Mouse (Mus musculus) hindbrain, embryonic 13.5 days (tissue): ENCODE data around the gene Upk1a. TPM values are rescaled to one million over a fixed set of nuclear protein-coding genes. Genes with fewer than 3 reads are reported as not detected.

Experiments used
- ATAC-seq: fragments of 200-750 bp; cut with Nextera tagmentation; 2 replicates; pipeline ENCODE4 v1.8.0; 2017; ENCODE audit warnings: moderate TSS enrichment; ENCODE audit not compliant: low FRiP score
- H3K27ac ChIP-seq: fragments of 300-500 bp; sonication (generic); 2 replicates; pipeline ENCODE4 v1.5.1; 2015; ENCODE audit warnings: inconsistent platforms, mild to moderate bottlenecking, moderate library complexity
- H3K27me3 ChIP-seq: fragments of 300-500 bp; sonication (generic); 2 replicates; pipeline ENCODE4 v1.6.1; 2015; ENCODE audit warnings: mild to moderate bottlenecking, inconsistent platforms
- H3K36me3 ChIP-seq: fragments of 300-500 bp; sonication (generic); 2 replicates; pipeline ENCODE4 v1.6.1; 2015; ENCODE audit warnings: mild to moderate bottlenecking, inconsistent platforms
- H3K4me1 ChIP-seq: fragments of 300-500 bp; sonication (generic); replicated peaks from 2 replicates; pipeline ENCODE4 v1.6.1; 2015; ENCODE audit warnings: inconsistent platforms
- H3K4me2 ChIP-seq: fragments of 300-500 bp; sonication (generic); 2 replicates; pipeline ENCODE4 v1.6.1; 2015; ENCODE audit warnings: inconsistent platforms, mild to moderate bottlenecking, moderate library complexity
- H3K4me3 ChIP-seq: fragments of 300-500 bp; sonication (generic); 2 replicates; pipeline ENCODE4 v1.5.1; 2015; ENCODE audit warnings: mild to moderate bottlenecking, inconsistent platforms
- H3K9ac ChIP-seq: fragments of 300-500 bp; sonication (generic); 2 replicates; pipeline ENCODE4 v1.6.1; 2015; ENCODE audit warnings: mild to moderate bottlenecking, inconsistent platforms
- H3K9me3 ChIP-seq: fragments of 300-500 bp; sonication (generic); 2 replicates; pipeline ENCODE4 v1.6.1; 2016; ENCODE audit warnings: inconsistent platforms
- WGBS: fragments of 180-500 bp; shearing (Covaris S2); methylation state at CpG from one replicate; pipeline ENCODE4 v1.1.7; 2015; 5-methylcytosine and 5-hydroxymethylcytosine counted together
- polyA plus RNA-seq: library from polyadenylated mRNA; unstranded; fragments of >200 nt; fragmentation: Nextera tagmentation; extraction: Ambion mirVana; gene quantifications from 2 replicates; pipeline ENCODE4 v1.2.1, GENCODE M21; 2015

Upk1a gene
- polyA plus RNA-seq, 1 experiment from 2014 or later = 0.49 TPM

DNA sequence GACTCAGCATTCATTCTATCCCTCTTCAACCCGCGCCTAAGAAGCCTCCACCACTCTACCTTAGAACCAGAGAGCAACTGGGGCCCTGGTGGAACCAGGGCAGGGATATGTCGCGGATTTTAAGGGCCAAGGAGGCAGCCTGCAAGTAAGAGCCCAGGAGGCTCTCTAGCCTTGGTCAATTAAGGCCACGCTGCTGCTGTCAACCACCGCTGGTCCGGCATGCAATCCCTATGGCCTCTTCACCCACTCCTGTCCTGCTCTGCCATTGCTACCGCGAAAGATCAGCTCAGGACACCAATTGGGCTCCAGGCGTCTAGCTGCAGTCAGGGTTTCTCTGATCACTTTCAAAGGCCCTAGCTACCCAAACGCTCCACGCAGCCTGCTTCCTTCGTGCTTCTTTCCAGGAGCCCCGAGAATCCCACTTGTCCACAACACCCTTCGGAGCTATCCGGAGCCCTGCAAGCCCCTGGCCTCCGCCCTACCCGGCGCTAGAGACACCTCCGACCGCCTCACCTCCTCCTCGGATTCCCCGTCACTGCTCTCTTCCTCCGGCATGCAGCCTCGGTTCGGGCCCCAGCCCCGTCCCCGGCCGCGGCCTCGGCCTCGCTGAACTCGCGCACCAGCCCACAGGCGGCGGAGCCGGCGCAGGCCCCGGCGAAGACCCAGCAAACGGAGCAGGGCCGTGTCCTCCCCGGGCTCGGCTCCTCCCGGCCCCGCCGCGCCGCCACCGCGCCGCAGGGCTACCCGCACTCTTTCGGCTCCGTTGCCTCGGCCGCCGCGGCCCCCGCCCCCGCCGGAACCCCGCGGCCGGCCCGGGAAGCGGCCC, 24.6 kb downstream of the Upk1a start:
- under 1% methylated on average over 66 of the region's 67 CpGs for WGBS

GRCm38 (mm10) chr7:30586455-30587020, 26.1 kb downstream of the Upk1a start:
- Histone ChIP-seq H3K27me3 (no peaks in the 10 kb centered on the region), H3K9ac (peak overlapping the region; percentile 99), H3K4me2 (peak overlapping the region; percentile 89), H3K9me3 (no peaks in the 10 kb centered on the region), H3K36me3 (peaks cover 53% of the 10 kb centered on the region), H3K4me1 (peaks cover 29% of the 10 kb centered on the region), H3K4me3 (peak overlapping the region; percentile 97), H3K27ac (no peak overlapping the region)
- ATAC-seq = no peak
- 88% methylated on average over 28 of the region's 28 CpGs for WGBS

More for the DNA sequence above, 24.6 kb downstream of the Upk1a start:
- Histone ChIP-seq H3K9me3 (no peaks in the 10 kb centered on the region), H3K36me3 (peaks cover 38% of the 10 kb centered on the region), H3K4me2 (peak overlapping the region; percentile 89), H3K27ac (peak overlapping the region; percentile 97), H3K9ac (peak overlapping the region; percentile 99), H3K4me3 (peak overlapping the region; percentile 97), H3K27me3 (no peaks in the 10 kb centered on the region; the same call in 1 of the 2 replicates), H3K4me1 (peaks cover 29% of the 10 kb centered on the region)
- ATAC-seq = peak; percentile 58

DNA sequence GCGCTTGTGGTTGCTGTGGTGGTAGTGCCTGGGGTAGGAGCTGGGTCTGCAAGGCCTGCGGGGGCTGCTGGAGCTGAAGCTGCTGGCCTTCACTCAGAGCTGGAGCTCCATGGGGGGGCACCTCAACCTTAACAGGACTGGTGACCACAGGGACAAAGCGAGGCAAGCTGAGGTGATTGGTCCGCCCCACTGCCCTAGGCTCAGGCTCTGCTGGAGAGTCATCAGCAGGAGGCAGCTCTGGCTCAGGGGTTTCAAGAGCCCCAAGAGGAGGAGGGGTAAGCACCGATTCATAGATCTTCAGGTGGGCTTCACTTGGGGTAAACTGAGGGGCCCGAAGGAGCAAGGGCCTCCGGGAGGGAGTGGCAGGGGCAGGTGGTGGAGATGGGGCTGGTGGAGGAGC, 27.5 kb downstream of the Upk1a start:
- no peaks in the 10 kb centered on the region for H3K27me3 ChIP-seq
- ATAC-seq = no peak
- 94% methylated on average over 7 of the region's 7 CpGs for WGBS
- H3K4me3 ChIP-seq = no peak overlapping the region
- H3K36me3 ChIP-seq = peaks cover 67% of the 10 kb centered on the region
- H3K9ac ChIP-seq = no peak overlapping the region
- peaks cover 27% of the 10 kb centered on the region for H3K4me1 ChIP-seq
- no peak overlapping the region for H3K27ac ChIP-seq
- H3K9me3 ChIP-seq = no peaks in the 10 kb centered on the region
- H3K4me2 ChIP-seq = no peak overlapping the region

DNA sequence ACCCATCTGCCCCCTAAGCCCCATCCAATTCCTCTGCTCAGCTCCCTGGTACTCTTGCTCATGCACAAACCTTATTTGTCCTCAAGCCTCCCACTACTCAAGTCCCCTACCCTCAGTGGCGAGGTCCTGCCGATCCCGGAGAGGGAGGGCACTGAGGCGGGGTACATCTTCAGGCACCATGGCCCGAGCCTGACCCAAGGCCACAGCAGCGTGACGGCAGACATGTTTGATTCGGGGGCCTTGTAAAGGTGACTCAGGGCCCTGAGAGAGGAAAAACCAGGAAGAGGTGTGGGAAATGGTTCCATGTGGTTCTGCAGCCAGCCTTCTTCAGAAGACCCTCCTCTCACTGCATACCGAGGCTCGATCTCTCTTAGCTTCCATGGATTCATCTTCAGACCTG, 28.3 kb downstream of the Upk1a start:
- WGBS = 93% methylated on average over 10 of the region's 10 CpGs
- ATAC-seq = no peak
- Histone ChIP-seq H3K4me2 (no peak overlapping the region), H3K36me3 (peaks cover 75% of the 10 kb centered on the region), H3K27ac (no peak overlapping the region), H3K27me3 (no peaks in the 10 kb centered on the region), H3K4me1 (peaks cover 20% of the 10 kb centered on the region), H3K9me3 (no peaks in the 10 kb centered on the region), H3K9ac (no peak overlapping the region), H3K4me3 (no peak overlapping the region)

DNA sequence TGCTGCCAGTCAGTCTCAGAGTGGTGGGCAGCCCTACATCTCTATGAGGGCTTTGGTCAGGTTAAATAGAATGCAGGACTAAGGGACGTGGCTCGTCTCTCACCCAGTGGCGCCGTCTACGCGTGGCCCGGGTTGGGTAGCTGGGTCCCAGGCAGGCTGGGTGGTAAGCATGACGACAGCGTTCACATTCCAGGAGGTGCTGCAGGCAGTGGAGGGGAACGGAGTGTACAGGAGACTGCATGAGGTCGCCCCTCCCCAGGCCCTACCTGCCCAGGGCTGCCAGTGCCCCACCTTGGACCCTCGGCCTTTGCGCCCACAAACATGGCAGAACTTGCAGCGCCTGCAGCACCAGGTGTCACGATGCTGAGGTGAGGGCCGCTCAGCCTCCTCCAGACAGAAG, 31.1 kb downstream of the Upk1a start:
- 95% methylated on average over 16 of the region's 16 CpGs for WGBS
- ATAC-seq = no peak
- Histone ChIP-seq H3K4me2 (no peak overlapping the region), H3K27ac (no peak overlapping the region), H3K9ac (no peak overlapping the region), H3K4me3 (no peak overlapping the region), H3K4me1 (peaks cover 7% of the 10 kb centered on the region), H3K27me3 (no peaks in the 10 kb centered on the region), H3K36me3 (peaks cover 100% of the 10 kb centered on the region), H3K9me3 (no peaks in the 10 kb centered on the region)

- H3K4me3 ChIP-seq = no peak overlapping the region
- no peaks in the 10 kb centered on the region for H3K4me1 ChIP-seq
- no peak overlapping the region for H3K9ac ChIP-seq
- ATAC-seq = no peak
- WGBS = 96% methylated on average over 8 of the region's 8 CpGs
- no peaks in the 10 kb centered on the region for H3K27me3 ChIP-seq
- H3K36me3 ChIP-seq = peaks cover 100% of the 10 kb centered on the region
- no peak overlapping the region for H3K27ac ChIP-seq
- no peak overlapping the region for H3K4me2 ChIP-seq
- no peaks in the 10 kb centered on the region for H3K9me3 ChIP-seq
Observed at GRCm38 (mm10) chr7:30579950-30580349, 32.7 kb downstream of the Upk1a start.

DNA sequence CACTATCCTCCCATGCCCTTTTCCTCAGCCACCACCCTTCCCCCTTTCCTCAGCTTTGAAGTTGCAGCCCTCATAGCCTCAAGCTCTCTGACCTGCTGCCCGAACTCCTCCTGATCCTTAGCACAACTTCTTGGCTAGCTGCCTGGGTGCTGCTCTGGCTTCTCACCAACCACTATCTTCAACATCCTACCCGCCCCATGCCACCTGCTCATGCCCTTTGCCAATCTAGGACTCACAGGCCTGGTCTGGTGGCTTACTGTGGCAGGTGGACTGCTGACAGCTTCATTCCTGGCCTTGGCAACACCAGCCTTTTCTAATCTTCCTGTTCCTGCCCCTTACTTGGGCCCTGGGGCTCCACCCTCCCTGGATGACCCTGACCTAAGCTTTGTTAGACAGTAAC, 39.7 kb downstream of the Upk1a start:
- Histone ChIP-seq H3K27me3 (no peaks in the 10 kb centered on the region), H3K4me1 (no peaks in the 10 kb centered on the region), H3K27ac (no peak overlapping the region), H3K4me3 (no peak overlapping the region), H3K36me3 (peaks cover 97% of the 10 kb centered on the region), H3K9me3 (no peaks in the 10 kb centered on the region), H3K4me2 (no peak overlapping the region), H3K9ac (no peak overlapping the region)
- WGBS = 90% methylated on average over 2 of the region's 2 CpGs
- ATAC-seq = no peak

DNA sequence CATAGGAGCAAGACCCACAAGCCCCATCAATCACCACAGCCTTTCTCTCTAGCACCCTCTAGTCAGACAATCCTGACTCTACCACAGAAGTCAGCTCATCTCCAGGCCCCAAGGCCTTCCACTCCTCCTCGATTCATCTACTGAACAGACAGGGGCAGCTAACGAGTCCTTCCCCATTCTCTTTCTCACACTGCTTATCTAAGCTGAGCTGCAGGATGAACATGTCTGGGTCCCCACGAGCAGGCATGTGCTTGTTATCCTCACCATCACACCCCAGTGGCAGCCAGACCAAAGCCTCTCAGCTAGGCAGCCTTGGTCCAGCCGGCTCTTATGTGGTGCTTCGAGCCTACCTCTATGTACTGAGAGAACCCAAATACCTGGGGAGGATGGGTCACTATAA, 40.3 kb downstream of the Upk1a start:
- 88% methylated on average over 5 of the region's 5 CpGs for WGBS
- Histone ChIP-seq H3K4me2 (no peak overlapping the region), H3K4me3 (no peak overlapping the region), H3K36me3 (peaks cover 95% of the 10 kb centered on the region), H3K27me3 (no peaks in the 10 kb centered on the region), H3K4me1 (no peaks in the 10 kb centered on the region), H3K9ac (no peak overlapping the region), H3K9me3 (no peaks in the 10 kb centered on the region), H3K27ac (no peak overlapping the region)
- ATAC-seq = no peak

GRCm38 (mm10) chr7:30567555-30567954, 45.1 kb downstream of the Upk1a start:
- 91% methylated on average over 11 of the region's 11 CpGs for WGBS
- Histone ChIP-seq H3K4me3 (no peak overlapping the region), H3K27me3 (no peaks in the 10 kb centered on the region), H3K9me3 (no peaks in the 10 kb centered on the region), H3K4me2 (no peak overlapping the region), H3K4me1 (peaks cover 11% of the 10 kb centered on the region), H3K27ac (no peak overlapping the region), H3K36me3 (peaks cover 71% of the 10 kb centered on the region), H3K9ac (no peak overlapping the region)
- no peak for ATAC-seq

DNA sequence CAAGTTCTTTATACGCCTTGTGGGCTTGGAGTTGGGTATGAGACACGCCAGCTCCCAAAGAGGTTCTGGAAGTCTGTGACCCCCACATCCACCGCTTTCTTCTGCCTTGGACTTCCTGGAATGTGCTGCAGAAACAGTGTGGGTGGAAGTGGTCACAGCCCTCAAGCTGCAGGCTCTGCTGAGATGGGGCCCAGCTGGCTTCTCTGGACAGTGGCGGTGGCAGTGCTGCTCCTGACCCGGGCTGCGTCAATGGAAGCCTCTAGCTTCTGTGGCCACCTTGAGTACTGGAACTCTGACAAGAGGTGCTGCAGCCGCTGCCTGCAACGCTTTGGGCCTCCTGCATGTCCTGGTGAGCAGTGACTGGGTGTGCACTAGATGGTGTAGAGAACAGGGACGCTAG, 46.6 kb downstream of the Upk1a start:
- H3K27ac ChIP-seq = no peak overlapping the region
- H3K27me3 ChIP-seq = no peaks in the 10 kb centered on the region
- H3K9me3 ChIP-seq = no peaks in the 10 kb centered on the region
- ATAC-seq = no peak
- peaks cover 17% of the 10 kb centered on the region for H3K4me1 ChIP-seq
- H3K9ac ChIP-seq = no peak overlapping the region
- WGBS = 86% methylated on average over 9 of the region's 9 CpGs
- H3K36me3 ChIP-seq = peaks cover 58% of the 10 kb centered on the region
- no peak overlapping the region for H3K4me3 ChIP-seq
- no peak overlapping the region for H3K4me2 ChIP-seq

DNA sequence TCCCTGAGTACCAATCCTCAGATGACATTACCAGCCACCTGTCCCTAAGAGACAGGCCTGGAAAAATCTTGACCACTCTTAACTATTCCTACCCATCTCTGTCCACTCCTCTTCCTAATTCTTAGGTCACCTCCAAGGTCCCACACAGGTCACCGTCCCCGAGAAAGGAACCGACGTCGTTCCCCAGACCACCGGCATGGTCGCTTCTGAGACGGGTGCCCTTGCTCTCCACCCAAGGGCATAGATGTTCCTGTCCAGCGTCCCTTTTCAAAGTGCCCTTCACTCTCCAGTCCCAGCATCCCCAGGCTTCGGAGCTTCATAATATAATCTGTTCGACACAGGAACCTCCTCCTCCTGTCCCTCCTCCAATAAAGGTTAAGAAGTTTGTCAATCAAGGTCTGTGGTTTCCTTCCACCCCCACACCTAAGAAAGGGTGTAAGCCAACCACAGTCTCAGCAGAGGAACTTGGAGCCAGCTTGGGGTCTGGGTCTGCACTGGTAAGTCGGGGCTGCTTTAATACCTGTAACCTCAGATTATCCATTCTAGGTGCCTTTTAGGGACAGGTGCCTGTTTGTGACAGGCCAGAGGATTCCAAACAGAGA, 47.6 kb downstream of the Upk1a start, which contains the start of gene Igflr1:
Igflr1 (plus strand) TSS at position 458 of the 602 bp plus-strand sequence.
- H3K9me3 ChIP-seq = no peaks in the 10 kb centered on the region
- peaks cover 20% of the 10 kb centered on the region for H3K4me1 ChIP-seq
- no peak within 1 kb of the TSS for H3K27ac ChIP-seq
- peak within 1 kb of the TSS; percentile 75 for H3K4me3 ChIP-seq
- H3K36me3 ChIP-seq = peaks cover 48% of the 10 kb centered on the region
- no peaks in the 10 kb centered on the region for H3K27me3 ChIP-seq
- no peak for ATAC-seq
- 96% methylated on average over 12 of the region's 12 CpGs for WGBS
- H3K9ac ChIP-seq = 0 out of 2 replicates have a peak within 1 kb of the TSS, but pooled peaks have one; percentile 76
- peak within 1 kb of the TSS; percentile 66 for H3K4me2 ChIP-seq

GRCm38 (mm10) chr7:30563906-30564280, 48.8 kb downstream of the Upk1a start:
- Histone ChIP-seq H3K36me3 (peaks cover 37% of the 10 kb centered on the region), H3K27me3 (no peaks in the 10 kb centered on the region), H3K27ac (peak overlapping the region; percentile 95), H3K9me3 (no peaks in the 10 kb centered on the region), H3K4me1 (peaks cover 26% of the 10 kb centered on the region), H3K4me3 (peak overlapping the region; percentile 75), H3K4me2 (peak overlapping the region; percentile 66), H3K9ac (peak overlapping the region; percentile 76)
- 27% methylated on average over 6 of the region's 6 CpGs for WGBS
- no peak for ATAC-seq
